27 mouse cellular contexts compared by ENCODE assay signal in the genomic region with DNA sequence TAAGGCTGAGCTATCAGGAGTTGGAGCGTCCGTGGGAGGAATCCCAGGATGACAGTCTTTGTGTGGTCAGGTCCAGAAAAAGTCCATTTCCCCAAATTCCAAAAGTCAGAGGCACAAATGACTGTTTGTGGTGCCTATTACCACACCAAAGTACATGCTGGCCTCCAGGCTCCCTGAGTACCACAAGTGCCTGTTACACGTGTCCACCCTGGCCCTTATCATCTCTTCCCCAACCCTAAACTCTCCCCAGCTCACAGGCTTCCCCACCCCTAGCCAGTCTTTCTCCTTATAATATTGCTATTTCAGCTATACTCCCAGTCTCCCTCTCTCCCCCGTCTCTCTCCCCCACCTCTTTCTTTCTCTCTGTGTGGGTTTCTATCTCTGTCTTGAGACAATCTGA.
"Had no signal": no experiment of that assay in that cellular context is flagged by ENCODE, and none has a peak within 500 bp of the region (broad histone marks: within the 10 kb centered on the region; RNA-seq: fewer than 3 reads in every experiment).

No protein-coding gene starts in this region.

- H3K4me2 ChIP-seq: embryonic facial prominence, embryonic 12.5 days; embryonic facial prominence, embryonic 13.5 days; embryonic facial prominence, embryonic 15.5 days; forebrain, embryonic 13.5 days; forebrain, embryonic 15.5 days had no signal

- DNase-seq: cerebellum, adult 2 months; cerebellum, adult 8-10 months; cerebellum, adult 9-10 months; cerebellum, adult 9-11 months; cerebellum, postnatal 10 days; cerebellum, postnatal 14 days; cerebellum, postnatal 25 days; embryo, embryonic 11 days; forebrain, postnatal 0 days; gastrocnemius, adult 2 months; gastrocnemius, postnatal 10 days; gastrocnemius, postnatal 14 days; gastrocnemius, postnatal 25 days; gastrocnemius, postnatal 36 days; heart, adult 11 months; heart, adult 18-20 months; heart, adult 2 months had no signal

- H3K27ac ChIP-seq: embryonic facial prominence, embryonic 10.5 days; embryonic facial prominence, embryonic 12.5 days; embryonic facial prominence, embryonic 13.5 days; embryonic facial prominence, embryonic 15.5 days; forebrain, embryonic 10.5 days; forebrain, embryonic 13.5 days; forebrain, embryonic 15.5 days; gastrocnemius, adult 2 months; heart, adult 2 months had no signal

- H3K4me3 ChIP-seq: embryonic facial prominence, embryonic 10.5 days; embryonic facial prominence, embryonic 12.5 days; embryonic facial prominence, embryonic 13.5 days; embryonic facial prominence, embryonic 15.5 days; erythroblast, embryonic 14.5 days; forebrain, embryonic 10.5 days; forebrain, embryonic 13.5 days; forebrain, embryonic 15.5 days; gastrocnemius, adult 2 months; heart, adult 2 months had no signal

- ATAC-seq: forebrain, embryonic 13.5 days; forebrain, embryonic 14.5 days; forebrain, embryonic 15.5 days; forebrain, embryonic 16.5 days; forebrain, postnatal 0 days had no signal

- H3K36me3 ChIP-seq: embryonic facial prominence, embryonic 12.5 days; embryonic facial prominence, embryonic 13.5 days; embryonic facial prominence, embryonic 15.5 days; forebrain, embryonic 15.5 days had no signal

- H3K9me3 ChIP-seq: embryonic facial prominence, embryonic 10.5 days; embryonic facial prominence, embryonic 12.5 days; embryonic facial prominence, embryonic 13.5 days; embryonic facial prominence, embryonic 15.5 days; forebrain, embryonic 10.5 days; forebrain, embryonic 13.5 days; forebrain, embryonic 15.5 days had no signal

- H3K27me3 ChIP-seq: embryonic facial prominence, embryonic 12.5 days; embryonic facial prominence, embryonic 15.5 days; forebrain, embryonic 15.5 days had no signal

- H3K9ac ChIP-seq: embryonic facial prominence, embryonic 12.5 days; embryonic facial prominence, embryonic 13.5 days; embryonic facial prominence, embryonic 15.5 days; forebrain, embryonic 13.5 days; forebrain, postnatal 0 days had no signal
